Mouse (Mus musculus): Measurements from ENCODE around the gene Dock9. TPM values are rescaled to one million over a fixed set of nuclear protein-coding genes. Genes with fewer than 3 reads are reported as not detected.

Dock9 gene
- polyA plus RNA-seq, 1 experiment from 2014 or later = 11.1 TPM

GRCm38 (mm10) chr14:121676596-121677330, 120.9 kb downstream of the Dock9 start:
- 0 out of 2 replicates have a peak, but pooled peaks cover 4% of the 10 kb centered on the region for H3K36me3 ChIP-seq (ENCODE audit: insufficient read depth, low read length)
- 72% methylated on average over 11 of the region's 11 CpGs for WGBS
- no peak for TF ChIP-seq CTCF (IDR thresholded peaks at IDR 0.05; ENCODE audit: low read depth)
- no peaks in the 10 kb centered on the region for H3K9me3 ChIP-seq (replicated peaks; ENCODE audit: low read length)
- no peaks in the 10 kb centered on the region for H3K27me3 ChIP-seq (ENCODE audit: insufficient read depth, low read length)
- no peak for DNase-seq (ENCODE audit: low spot score)
- no peak overlapping the region for H3K4me3 ChIP-seq (replicated peaks; ENCODE audit: low read depth, low read length)
- peak overlapping the region; percentile 85 for H3K27ac ChIP-seq
- H3K4me2 ChIP-seq (ENCODE audit: low read length) = 0 out of 2 replicates have a peak overlapping the region, but pooled peaks have one; percentile 8
- no peak overlapping the region for H3K9ac ChIP-seq (ENCODE audit: low read depth, low read length)
- H3K4me1 ChIP-seq (replicated peaks; ENCODE audit: insufficient read depth, low read length) = peaks cover 33% of the 10 kb centered on the region
- ATAC-seq (replicated peaks; ENCODE audit: low FRiP score, low read depth) = 0 out of 2 replicates have a peak, but pooled peaks have one; percentile 9

- ATAC-seq (replicated peaks; ENCODE audit: low FRiP score, low read depth) = peak; percentile 49
- no peak overlapping the region for H3K9ac ChIP-seq (ENCODE audit: low read depth, low read length)
- H3K27ac ChIP-seq = peak overlapping the region; percentile 85
- 0 out of 2 replicates have a peak, but pooled peaks cover 4% of the 10 kb centered on the region for H3K36me3 ChIP-seq (ENCODE audit: insufficient read depth, low read length)
- 0 out of 2 replicates have a peak overlapping the region, but pooled peaks have one; percentile 8 for H3K4me2 ChIP-seq (ENCODE audit: low read length)
- TF ChIP-seq CTCF (IDR thresholded peaks at IDR 0.05; ENCODE audit: low read depth) = no peak
- H3K4me1 ChIP-seq (replicated peaks; ENCODE audit: insufficient read depth, low read length) = peaks cover 33% of the 10 kb centered on the region
- no peaks in the 10 kb centered on the region for H3K27me3 ChIP-seq (ENCODE audit: insufficient read depth, low read length)
- DNase-seq (ENCODE audit: low spot score) = peak; percentile 76
- H3K4me3 ChIP-seq (replicated peaks; ENCODE audit: low read depth, low read length) = no peak overlapping the region
- no peaks in the 10 kb centered on the region for H3K9me3 ChIP-seq (replicated peaks; ENCODE audit: low read length)
Measured at GRCm38 (mm10) chr14:121676121-121676591, 121.5 kb downstream of the Dock9 start.

GRCm38 (mm10) chr14:121675579-121675978, 122.1 kb downstream of the Dock9 start:
- ATAC-seq (replicated peaks; ENCODE audit: low FRiP score, low read depth) (peak; percentile 78), DNase-seq (ENCODE audit: low spot score) (peak; percentile 93)
- H3K36me3 ChIP-seq (ENCODE audit: insufficient read depth, low read length) = 0 out of 2 replicates have a peak, but pooled peaks cover 4% of the 10 kb centered on the region
- no peak overlapping the region for H3K9ac ChIP-seq (ENCODE audit: low read depth, low read length)
- 0 out of 2 replicates have a peak overlapping the region, but pooled peaks have one; percentile 8 for H3K4me2 ChIP-seq (ENCODE audit: low read length)
- peak overlapping the region; percentile 85 for H3K27ac ChIP-seq
- peaks cover 33% of the 10 kb centered on the region for H3K4me1 ChIP-seq (replicated peaks; ENCODE audit: insufficient read depth, low read length)
- H3K9me3 ChIP-seq (replicated peaks; ENCODE audit: low read length) = no peaks in the 10 kb centered on the region
- TF ChIP-seq CTCF (IDR thresholded peaks at IDR 0.05; ENCODE audit: low read depth) = no peak
- no peaks in the 10 kb centered on the region for H3K27me3 ChIP-seq (ENCODE audit: insufficient read depth, low read length)
- H3K4me3 ChIP-seq (replicated peaks; ENCODE audit: low read depth, low read length) = no peak overlapping the region
- 6% methylated on average over 6 of the region's 6 CpGs for WGBS

- Histone ChIP-seq H3K4me1 (replicated peaks; ENCODE audit: insufficient read depth, low read length) (peaks cover 33% of the 10 kb centered on the region), H3K9ac (ENCODE audit: low read depth, low read length) (no peak overlapping the region), H3K36me3 (ENCODE audit: insufficient read depth, low read length) (0 out of 2 replicates have a peak, but pooled peaks cover 4% of the 10 kb centered on the region), H3K4me2 (ENCODE audit: low read length) (0 out of 2 replicates have a peak overlapping the region, but pooled peaks have one; percentile 8), H3K27me3 (ENCODE audit: insufficient read depth, low read length) (no peaks in the 10 kb centered on the region), H3K9me3 (replicated peaks; ENCODE audit: low read length) (no peaks in the 10 kb centered on the region), H3K4me3 (replicated peaks; ENCODE audit: low read depth, low read length) (no peak overlapping the region), H3K27ac (peak overlapping the region; percentile 85)
- WGBS = 34% methylated on average over 3 of the region's 3 CpGs
- no peak for TF ChIP-seq CTCF (IDR thresholded peaks at IDR 0.05; ENCODE audit: low read depth)
- ATAC-seq (replicated peaks; ENCODE audit: low FRiP score, low read depth) (0 out of 2 replicates have a peak, but pooled peaks have one; percentile 29), DNase-seq (ENCODE audit: low spot score) (no peak)
Measured at GRCm38 (mm10) chr14:121675146-121675545, 122.5 kb downstream of the Dock9 start.

- Histone ChIP-seq H3K36me3 (ENCODE audit: insufficient read depth, low read length) (0 out of 2 replicates have a peak, but pooled peaks cover 4% of the 10 kb centered on the region), H3K4me3 (replicated peaks; ENCODE audit: low read depth, low read length) (no peak overlapping the region), H3K27me3 (ENCODE audit: insufficient read depth, low read length) (no peaks in the 10 kb centered on the region), H3K9me3 (replicated peaks; ENCODE audit: low read length) (no peaks in the 10 kb centered on the region), H3K27ac (no peak overlapping the region), H3K4me2 (ENCODE audit: low read length) (no peak overlapping the region), H3K4me1 (replicated peaks; ENCODE audit: insufficient read depth, low read length) (peaks cover 5% of the 10 kb centered on the region), H3K9ac (ENCODE audit: low read depth, low read length) (no peak overlapping the region)
- WGBS = 68% methylated on average over 5 of the region's 5 CpGs
- DNase-seq (ENCODE audit: low spot score) = no peak
- ATAC-seq (replicated peaks; ENCODE audit: low FRiP score, low read depth) = no peak
- TF ChIP-seq CTCF (IDR thresholded peaks at IDR 0.05; ENCODE audit: low read depth) = no peak
Measured at GRCm38 (mm10) chr14:121670016-121670415, 127.6 kb downstream of the Dock9 start.

GRCm38 (mm10) chr14:121666641-121667274, 130.9 kb downstream of the Dock9 start:
- TF ChIP-seq CTCF (IDR thresholded peaks at IDR 0.05; ENCODE audit: low read depth) = no peak
- H3K9ac ChIP-seq (ENCODE audit: low read depth, low read length) = no peak overlapping the region
- DNase-seq (ENCODE audit: low spot score) (no peak), ATAC-seq (replicated peaks; ENCODE audit: low FRiP score, low read depth) (no peak)
- H3K9me3 ChIP-seq (replicated peaks; ENCODE audit: low read length) = no peaks in the 10 kb centered on the region; the same call in 1 of the 2 replicates
- no peaks in the 10 kb centered on the region for H3K36me3 ChIP-seq (ENCODE audit: insufficient read depth, low read length)
- 61% methylated on average over 3 of the region's 3 CpGs for WGBS
- H3K4me2 ChIP-seq (ENCODE audit: low read length) = no peak overlapping the region
- H3K4me1 ChIP-seq (replicated peaks; ENCODE audit: insufficient read depth, low read length) = no peaks in the 10 kb centered on the region
- H3K27ac ChIP-seq = no peak overlapping the region
- H3K27me3 ChIP-seq (ENCODE audit: insufficient read depth, low read length) = no peaks in the 10 kb centered on the region
- H3K4me3 ChIP-seq (replicated peaks; ENCODE audit: low read depth, low read length) = no peak overlapping the region

Data from kidney, postnatal 0 days (tissue).